Mouse (Mus musculus) lung, postnatal 4 days (tissue): ENCODE results near the gene Fgfr2.

Source experiments
- DNase-seq, 2 experiments: peaks; one replicate each; pipeline ENCODE4 v3.0.0; 2021

Gene Fgfr2

GRCm38 (mm10) chr7:133085408-133085807 lies 37.7 kb downstream of the Fgfr2 start:
- DNase-seq, result no peak

DNA sequence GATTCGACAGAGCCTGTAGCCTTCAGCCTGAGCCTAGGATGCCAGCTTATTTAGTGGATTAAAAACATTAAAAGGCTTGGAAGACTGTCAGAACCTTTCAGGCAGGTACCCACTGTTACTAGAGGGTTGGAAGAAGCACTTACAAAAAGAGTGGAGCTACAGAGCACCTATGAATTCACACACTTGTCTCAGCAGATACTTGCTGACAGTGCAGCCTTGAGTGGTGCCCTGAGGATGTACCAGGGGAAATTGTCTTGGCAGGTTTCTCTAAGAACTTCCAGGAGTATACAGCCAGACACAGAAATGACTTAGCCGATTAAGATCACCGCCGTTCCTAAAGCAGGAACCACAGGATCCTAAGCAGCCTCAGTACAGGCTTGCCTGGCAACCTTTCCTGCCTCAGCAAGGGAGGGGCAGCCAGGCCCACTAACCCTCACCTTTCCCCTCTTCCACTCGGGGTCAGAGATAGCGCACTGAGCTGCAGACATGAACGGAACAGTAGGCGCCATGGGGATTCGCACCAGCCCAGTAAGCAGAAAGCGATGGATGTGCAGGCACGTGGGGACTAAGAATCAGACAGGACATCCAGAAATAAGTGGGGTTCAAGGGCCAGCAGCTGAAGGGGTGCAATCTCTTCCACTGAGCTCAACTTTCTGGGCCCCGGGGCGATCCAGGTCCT lies 39.1 kb downstream of the Fgfr2 start:
- no peak for DNase-seq

- DNase-seq, result no peak
These were observed 44.2 kb downstream of the Fgfr2 start for GRCm38 (mm10) chr7:133078929-133079328.

DNA sequence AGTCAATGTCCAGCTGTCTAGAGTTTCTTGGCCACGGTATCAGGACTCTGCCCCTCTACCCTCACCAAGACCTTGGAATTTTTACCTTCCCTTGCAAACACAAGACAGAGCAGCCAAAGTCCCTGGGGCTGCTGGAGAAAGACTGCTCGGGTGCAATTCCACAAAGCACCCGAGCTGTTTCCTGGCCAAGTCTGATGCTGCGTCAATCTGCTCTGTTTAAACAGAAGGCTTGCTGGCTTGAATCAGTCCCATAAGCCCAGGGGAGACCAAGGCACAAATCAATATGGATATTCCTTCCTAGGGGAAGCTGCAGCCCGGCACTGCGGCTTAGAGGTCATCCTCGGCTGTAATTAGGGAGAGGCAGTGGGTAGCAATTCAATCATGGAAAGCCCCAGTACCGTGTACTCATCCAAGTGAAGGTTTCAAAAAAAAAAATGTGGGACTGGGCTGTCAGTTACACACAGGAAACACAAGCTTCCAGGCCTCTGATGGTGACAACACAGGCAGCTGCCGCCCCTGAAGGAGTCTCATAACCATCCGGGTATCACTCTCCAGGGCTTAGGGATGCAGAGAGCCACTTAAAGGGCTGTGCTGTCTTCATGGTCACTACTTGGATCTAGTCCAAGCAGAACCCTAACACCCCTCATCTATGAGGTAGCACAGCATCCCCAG lies 48.6 kb downstream of the Fgfr2 start:
- DNase-seq, result no peak

GRCm38 (mm10) chr7:133073147-133073651 lies 50.0 kb downstream of the Fgfr2 start:
- DNase-seq, result no peak

DNA sequence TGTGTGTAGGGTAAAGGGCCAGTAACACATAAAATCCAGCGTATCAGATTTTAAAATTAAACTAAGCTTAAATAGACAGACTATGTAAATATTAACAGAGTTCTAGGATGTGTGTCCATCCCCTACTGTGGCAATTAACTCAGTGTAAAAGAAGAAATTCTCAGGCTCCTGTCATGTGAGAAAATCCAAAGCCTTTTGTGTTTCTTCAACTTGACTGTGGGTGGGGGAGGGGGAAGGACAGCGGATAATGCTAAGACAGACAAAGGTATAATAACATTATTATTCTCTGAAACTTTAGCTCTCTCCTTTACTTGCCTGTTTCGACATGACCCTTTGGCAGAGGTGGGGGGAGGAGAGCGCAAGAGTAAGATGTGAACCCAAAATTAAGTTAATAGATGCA lies 50.6 kb downstream of the Fgfr2 start:
- no peak for DNase-seq

GRCm38 (mm10) chr7:133067321-133067841 lies 55.8 kb downstream of the Fgfr2 start:
- DNase-seq, result no peak

DNA sequence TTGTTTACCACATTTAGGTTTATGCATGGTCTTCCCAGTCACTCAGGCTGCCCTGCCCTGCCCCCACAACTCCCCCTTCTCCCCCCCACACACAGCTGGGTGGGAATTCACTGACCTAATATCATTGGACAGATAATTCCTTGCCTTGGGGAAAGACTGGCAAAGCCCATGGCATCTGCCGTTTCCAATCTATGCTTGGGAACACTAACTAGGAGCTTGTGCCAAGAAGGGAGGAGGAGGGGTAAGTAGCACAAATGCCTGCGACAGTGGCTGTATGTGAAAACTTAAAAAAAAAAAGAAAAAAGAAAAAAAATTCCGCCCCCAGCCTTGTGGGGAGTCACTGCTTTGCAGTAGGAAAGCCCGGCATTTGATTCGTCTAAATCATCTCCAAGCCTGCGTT lies 56.4 kb downstream of the Fgfr2 start:
- no peak for DNase-seq

GRCm38 (mm10) chr7:133062055-133062454 lies 61.1 kb downstream of the Fgfr2 start:
- DNase-seq, result no peak

DNA sequence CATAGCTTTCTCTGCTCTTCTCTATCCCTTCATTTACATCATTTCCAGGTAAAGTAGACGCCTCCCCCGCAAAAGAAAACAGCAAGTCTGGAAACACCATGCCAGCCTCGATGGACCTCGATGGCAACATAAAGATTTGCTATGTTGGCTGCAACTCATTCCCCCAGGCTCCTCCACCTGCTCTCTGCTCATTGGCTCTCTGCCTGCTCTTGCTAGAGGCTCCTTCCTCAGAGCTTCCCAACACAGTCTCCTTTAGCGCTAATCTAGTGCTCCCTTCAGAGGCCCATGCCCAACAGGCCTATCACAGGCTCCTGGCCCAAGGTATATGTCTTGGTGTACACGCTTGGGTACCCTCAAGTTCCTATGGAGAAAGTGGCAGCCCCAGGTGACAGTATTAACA lies 63.0 kb downstream of the Fgfr2 start:
- DNase-seq, result no peak

DNA sequence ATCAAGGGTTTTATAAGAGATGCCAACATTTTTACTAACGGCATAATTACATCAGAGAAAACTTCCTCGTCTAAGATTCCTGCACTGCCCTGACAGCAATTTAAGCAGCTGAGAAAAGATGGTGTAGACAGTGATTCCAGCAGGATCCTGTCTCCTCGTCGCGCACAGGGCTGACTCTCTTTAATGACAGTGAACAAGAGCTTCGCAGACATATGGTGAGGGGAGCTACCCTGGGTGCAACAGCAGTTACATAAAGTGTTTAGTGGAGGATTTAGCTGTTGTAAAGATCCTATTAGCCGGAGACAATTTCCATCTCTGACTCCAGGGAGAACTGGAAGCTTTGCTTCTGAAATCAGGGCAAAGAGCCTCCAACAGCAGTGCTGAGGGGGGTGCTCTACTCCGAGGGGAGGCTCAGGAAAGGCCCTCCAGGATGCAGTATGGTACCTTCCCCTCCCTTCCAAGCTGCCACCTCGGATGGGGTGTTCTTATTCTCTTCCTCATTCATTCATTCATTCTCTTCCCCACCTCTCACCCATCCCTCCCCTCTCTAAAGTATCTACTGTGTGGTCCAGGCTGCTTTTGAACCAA lies 63.5 kb downstream of the Fgfr2 start:
- peak in 1 of 2 experiments; percentile 53 for DNase-seq

GRCm38 (mm10) chr7:133059150-133059509 lies 64.0 kb downstream of the Fgfr2 start:
- no peak for DNase-seq

DNA sequence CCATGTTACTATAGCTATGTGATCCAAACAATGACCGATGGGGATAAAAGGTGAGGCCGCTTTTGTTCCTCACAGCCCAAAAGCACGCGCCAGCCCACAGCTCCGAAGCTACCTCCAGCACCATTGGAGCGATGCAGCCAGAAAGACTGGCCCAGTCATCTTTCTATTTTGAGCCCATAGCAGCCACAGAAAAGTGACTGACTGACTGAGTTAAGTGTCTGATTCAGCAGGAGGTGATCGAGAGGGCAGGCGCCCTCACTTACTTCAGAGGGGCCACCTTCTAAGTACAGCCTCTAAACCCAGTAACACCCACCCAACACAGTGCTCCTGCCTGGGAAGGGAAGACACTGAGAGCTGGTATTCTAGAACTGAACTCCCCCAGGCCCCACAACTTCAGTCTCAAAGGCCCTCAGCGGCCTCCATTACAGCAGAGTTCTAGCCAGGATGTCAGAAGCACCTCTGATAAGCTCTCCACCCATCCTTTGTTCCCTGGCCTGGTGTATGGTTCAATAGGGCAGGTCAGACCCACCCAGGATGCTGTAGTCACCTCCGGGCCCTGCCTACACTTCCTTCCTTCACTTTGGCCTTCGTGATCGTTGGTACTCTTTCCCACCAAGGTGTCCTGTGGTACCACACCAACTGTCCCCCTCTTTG lies 64.5 kb downstream of the Fgfr2 start:
- DNase-seq, result no peak

DNA sequence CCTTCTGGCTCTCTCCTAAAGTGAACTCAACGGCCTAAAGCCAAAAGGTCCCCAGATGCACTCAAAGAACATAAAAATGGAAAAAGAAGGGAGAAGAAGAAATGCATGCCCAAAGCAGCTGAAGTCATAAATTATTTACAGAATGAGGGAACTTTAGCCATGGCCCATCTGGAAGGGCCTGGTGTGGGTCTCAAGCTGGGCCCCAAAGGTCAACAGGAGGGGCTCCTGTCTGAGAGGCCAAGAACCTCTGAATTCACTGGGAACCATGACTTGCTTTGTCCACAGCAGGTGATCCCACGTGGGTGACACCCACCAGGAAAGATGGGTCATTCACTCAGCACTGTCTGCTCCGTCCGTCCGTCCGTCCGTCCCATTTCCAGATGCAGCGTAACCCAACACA lies 66.2 kb downstream of the Fgfr2 start:
- no peak for DNase-seq

- DNase-seq, result no peak
These were observed 68.7 kb downstream of the Fgfr2 start for GRCm38 (mm10) chr7:133054486-133054885.

GRCm38 (mm10) chr7:133053757-133054156 lies 69.4 kb downstream of the Fgfr2 start:
- DNase-seq, result peak in 1 of 2 experiments; percentile 43

GRCm38 (mm10) chr7:133052819-133053218 lies 70.3 kb downstream of the Fgfr2 start:
- DNase-seq, result peak; percentile 72 to 76

DNA sequence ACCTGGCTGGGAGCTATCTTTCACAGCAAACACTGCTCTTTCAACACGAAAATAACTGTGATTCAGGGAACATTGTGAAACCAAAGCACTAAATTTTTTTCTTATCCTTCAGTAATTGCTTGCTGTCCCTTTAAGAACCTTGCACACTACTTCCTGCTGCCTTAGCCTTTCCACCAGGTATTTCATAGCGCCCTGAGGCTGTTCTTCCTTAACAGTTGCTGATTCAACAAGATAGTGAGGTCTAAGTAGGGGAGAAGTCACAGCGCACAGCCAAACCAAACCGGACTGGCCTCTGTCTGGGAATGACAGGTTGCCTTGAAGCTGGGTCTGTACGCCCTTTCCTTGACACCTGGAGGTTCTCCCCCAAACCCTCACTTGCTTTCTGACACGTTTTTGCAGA lies 72.5 kb downstream of the Fgfr2 start:
- no peak for DNase-seq

DNA sequence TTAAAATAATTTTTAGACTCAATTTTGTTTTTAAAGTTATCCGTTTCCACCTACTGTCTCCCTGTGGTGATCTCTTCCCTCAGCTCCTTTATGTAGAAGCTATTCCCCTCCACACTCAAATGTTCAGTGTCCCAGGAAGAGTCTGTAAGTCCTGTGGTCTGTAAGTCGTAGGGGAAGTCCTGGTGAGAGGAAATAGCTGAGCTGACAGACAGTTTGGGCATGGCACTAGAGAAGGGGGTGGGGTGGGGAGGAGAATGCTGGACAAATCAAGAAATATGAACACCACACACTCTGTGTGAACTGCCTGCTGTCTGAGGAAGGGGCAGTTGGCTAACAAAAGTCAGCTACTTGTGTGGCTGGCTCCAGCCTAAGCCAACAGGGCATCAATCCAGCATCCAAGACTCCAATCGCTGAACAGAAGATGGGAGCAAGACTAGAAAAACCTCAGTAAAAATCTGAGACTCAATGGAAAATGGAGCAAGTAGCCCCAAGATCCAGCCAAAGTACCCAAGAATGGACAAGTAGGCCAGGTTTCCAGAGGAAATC lies 75.0 kb downstream of the Fgfr2 start:
- peak in 1 of 2 experiments; percentile 27 for DNase-seq

DNA sequence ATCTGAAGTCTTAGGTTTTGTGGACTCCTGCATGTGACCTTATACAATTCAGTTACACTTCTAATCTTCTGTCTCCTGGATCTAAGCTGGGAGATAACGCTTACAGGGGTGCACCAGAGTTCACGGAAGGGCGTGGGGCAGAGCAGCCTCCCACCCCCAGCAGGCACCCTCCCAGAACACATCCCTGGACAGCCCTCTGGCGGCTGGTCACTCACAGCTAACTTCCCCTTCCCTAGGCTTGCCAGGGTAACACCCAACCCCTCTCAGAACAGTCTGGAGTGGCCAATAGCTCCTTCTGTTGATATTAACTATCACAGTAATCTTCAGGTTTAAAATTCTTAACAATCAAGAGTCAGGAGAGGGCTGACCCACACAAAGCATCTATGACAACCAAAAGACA lies 75.9 kb downstream of the Fgfr2 start:
- DNase-seq, result peak; percentile 69 to 71

- DNase-seq, result peak in 1 of 2 experiments; percentile 39
These were observed 78.4 kb downstream of the Fgfr2 start for GRCm38 (mm10) chr7:133044721-133045120.

DNA sequence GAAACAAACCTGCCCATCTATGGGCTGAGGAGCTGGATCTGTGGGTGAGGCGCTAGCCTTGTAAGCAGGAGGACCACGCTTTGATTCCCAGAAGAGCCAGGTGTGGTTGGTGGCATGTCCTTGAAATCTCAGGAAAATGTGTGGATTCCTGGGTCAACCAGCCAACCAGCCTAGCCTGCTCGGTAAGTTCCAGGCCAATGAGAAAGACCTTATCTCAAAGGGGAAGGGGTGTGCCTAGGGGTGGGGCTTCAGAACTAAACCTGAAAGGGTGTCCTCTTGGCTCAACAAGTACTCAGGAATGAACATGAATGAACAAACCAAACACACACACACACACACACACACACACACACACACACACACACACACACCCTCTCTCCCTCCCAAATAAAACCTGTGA lies 81.4 kb downstream of the Fgfr2 start:
- peak; percentile 62 to 79 for DNase-seq
